Mouse (Mus musculus) megakaryocyte, embryonic 14.5 days (primary cell): ENCODE data around the gene Smad9.

Experiments used
- FLI1 ChIP-seq: IDR thresholded peaks from 2 replicates; pipeline ENCODE4 v1.6.1; 2012; ENCODE audit warnings: low read length, inconsistent platforms, mixed read lengths
- GATA1 ChIP-seq: IDR thresholded peaks from 3 replicates; pipeline ENCODE4 v1.6.1; 2012; ENCODE audit warnings: mixed read lengths, low read length, inconsistent platforms, borderline replicate concordance

DNA sequence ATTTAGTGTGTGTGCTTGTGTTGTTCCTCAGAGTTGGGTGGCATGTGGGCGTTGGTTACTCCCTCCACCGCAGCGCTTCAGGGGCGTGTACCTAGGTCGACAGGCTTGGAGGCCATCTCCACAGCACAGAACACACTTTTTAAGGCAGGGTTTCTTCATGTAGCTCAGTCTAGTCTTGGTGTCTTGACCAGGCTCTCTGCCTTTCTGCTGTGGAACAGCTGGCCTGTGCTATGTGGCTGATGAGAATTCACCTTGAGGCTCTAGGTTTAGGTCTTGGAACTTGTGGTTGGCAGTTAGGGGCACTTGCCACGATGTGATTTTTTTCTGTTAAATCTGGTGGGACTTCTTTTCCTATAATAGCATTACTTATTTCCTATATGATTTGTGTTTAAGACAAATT, 41.1 kb upstream of the Smad9 start, which contains the start of gene Gm21958:
- TF ChIP-seq FLI1 (no peak), GATA1 (no peak)
